Mouse (Mus musculus): Measurements from ENCODE around the gene Lyrm7.

- no peak for TF ChIP-seq POLR2A (IDR thresholded peaks at IDR 0.05; ENCODE audit: borderline replicate concordance, control insufficient read depth, low read depth, low read length)
- TF ChIP-seq CTCF (IDR thresholded peaks at IDR 0.05; ENCODE audit: control insufficient read depth, insufficient read depth, low read length), result no peak
Observed at GRCm38 (mm10) chr11:54812314-54812713, 48.4 kb downstream of the Lyrm7 start.

Data from bone marrow, adult 2 months (tissue).